Mouse (Mus musculus) CH12.LX (cell line): ENCODE data around the gene Chid1.

Experiments used
- CTCF ChIP-seq, 2 experiments: IDR thresholded peaks in 1 of 2; conservative IDR thresholded peaks in 1 of 2; 2 replicates each; pipeline ENCODE4 v1.5.1; 2011 to 2012; ENCODE audit warnings: low read depth in 2 of 2, low read length in 2 of 2, improper control_type of control experiment in 1 of 2, inconsistent platforms in 1 of 2, mild to moderate bottlenecking in 1 of 2, moderate library complexity in 1 of 2
- E2F4 ChIP-seq: IDR thresholded peaks from 2 replicates; pipeline ENCODE4 v1.6.1; 2011; ENCODE audit warnings: low read depth, low read length, improper control_type of control experiment; ENCODE audit not compliant: insufficient replicate concordance
- POLR2A ChIP-seq: IDR thresholded peaks from 2 replicates; pipeline ENCODE4 v1.6.1; 2011; ENCODE audit warnings: low read depth, mild to moderate bottlenecking, improper control_type of control experiment, low read length
- ZNF384 ChIP-seq: IDR thresholded peaks from 2 replicates; pipeline ENCODE4 v1.6.1; 2012; ENCODE audit warnings: low read depth, low read length, improper control_type of control experiment, inconsistent platforms

- TF ChIP-seq ZNF384 (no peak), POLR2A (peak; percentile 84), CTCF (conservative IDR thresholded peaks at IDR 0.05 in 1 of 2, IDR thresholded peaks at IDR 0.05 in 1 of 2; ENCODE audit: low read depth in 2 of 2, low read length in 2 of 2) (no peak), E2F4 (peak; percentile 96)
These were observed 95.8 kb downstream of the Chid1 start, which contains the start of gene Pidd1 for GRCm38 (mm10) chr7:141443828-141444237.
